Mouse (Mus musculus): ENCODE data around the gene Gal3st1. TPM values are rescaled to one million over a fixed set of nuclear protein-coding genes. Genes with fewer than 3 reads are reported as not detected.
A peak's percentile ranks its signal among the peaks of the same experiment; 100 is the strongest.

Gal3st1 gene
- polyA plus RNA-seq, 1 experiment from 2014 or later = 11.3 TPM

- no peak for ATAC-seq
- Histone ChIP-seq H3K9ac (ENCODE audit: low read depth, low read length) (no peak within 1 kb of the TSS), H3K4me3 (ENCODE audit: low read length) (no peak within 1 kb of the TSS), H3K9me3 (ENCODE audit: control insufficient read depth, low read length) (no peaks in the 10 kb centered on the region), H3K4me1 (ENCODE audit: control insufficient read depth, insufficient read depth, low read depth, low read length) (no peaks in the 10 kb centered on the region), H3K4me2 (ENCODE audit: low read length) (no peak within 1 kb of the TSS), H3K27me3 (replicated peaks; ENCODE audit: control insufficient read depth, insufficient read depth, low read length) (no peaks in the 10 kb centered on the region), H3K27ac (ENCODE audit: low read depth, low read length) (no peak within 1 kb of the TSS), H3K36me3 (ENCODE audit: control insufficient read depth, insufficient read depth, low read length) (peaks cover 59% of the 10 kb centered on the region)
- WGBS = 96% methylated on average over 6 of the region's 6 CpGs
Measured at GRCm38 (mm10) chr11:3976678-3977077, 6.8 kb upstream of the Gal3st1 start, which contains the start of gene 4930556J24Rik. TSS of gene 4930556J24Rik (minus strand) at chr11:3976778.

GRCm38 (mm10) chr11:3978421-3978820 lies 5.0 kb upstream of the Gal3st1 start:
- whole genome bisulfite sequencing = 95% methylated on average over 5 of the region's 5 CpGs
- Histone ChIP-seq H3K27ac (ENCODE audit: low read depth, low read length) (no peak overlapping the region), H3K9ac (ENCODE audit: low read depth, low read length) (no peak overlapping the region), H3K36me3 (ENCODE audit: control insufficient read depth, insufficient read depth, low read length) (peaks cover 48% of the 10 kb centered on the region), H3K27me3 (replicated peaks; ENCODE audit: control insufficient read depth, insufficient read depth, low read length) (no peaks in the 10 kb centered on the region), H3K4me1 (ENCODE audit: control insufficient read depth, insufficient read depth, low read depth, low read length) (peaks cover 5% of the 10 kb centered on the region; the same call in 1 of the 2 replicates), H3K4me2 (ENCODE audit: low read length) (no peak overlapping the region), H3K4me3 (ENCODE audit: low read length) (no peak overlapping the region), H3K9me3 (ENCODE audit: control insufficient read depth, low read length) (no peaks in the 10 kb centered on the region)
- no peak for ATAC-seq

GRCm38 (mm10) chr11:3981536-3981935 lies 1.9 kb upstream of the Gal3st1 start:
- no peak overlapping the region for H3K4me3 ChIP-seq (ENCODE audit: low read length)
- H3K4me2 ChIP-seq (ENCODE audit: low read length) = no peak overlapping the region
- H3K9me3 ChIP-seq (ENCODE audit: control insufficient read depth, low read length) = no peaks in the 10 kb centered on the region
- H3K27ac ChIP-seq (ENCODE audit: low read depth, low read length) = no peak overlapping the region
- WGBS = 75% methylated on average over 6 of the region's 6 CpGs
- H3K36me3 ChIP-seq (ENCODE audit: control insufficient read depth, insufficient read depth, low read length) = peaks cover 26% of the 10 kb centered on the region
- H3K9ac ChIP-seq (ENCODE audit: low read depth, low read length) = no peak overlapping the region
- no peak for ATAC-seq
- H3K4me1 ChIP-seq (ENCODE audit: control insufficient read depth, insufficient read depth, low read depth, low read length) = peaks cover 11% of the 10 kb centered on the region; the same call in 1 of the 2 replicates
- H3K27me3 ChIP-seq (replicated peaks; ENCODE audit: control insufficient read depth, insufficient read depth, low read length) = no peaks in the 10 kb centered on the region

- ATAC-seq = no peak; the same call in 1 of the 2 replicates
- Histone ChIP-seq H3K36me3 (ENCODE audit: control insufficient read depth, insufficient read depth, low read length) (peaks cover 18% of the 10 kb centered on the region), H3K4me2 (ENCODE audit: low read length) (peak overlapping the region; percentile 77), H3K27ac (ENCODE audit: low read depth, low read length) (peak overlapping the region; percentile 54; the same call in 1 of the 2 replicates), H3K4me3 (ENCODE audit: low read length) (peak overlapping the region; percentile 47; the same call in 1 of the 2 replicates), H3K27me3 (replicated peaks; ENCODE audit: control insufficient read depth, insufficient read depth, low read length) (no peaks in the 10 kb centered on the region), H3K4me1 (ENCODE audit: control insufficient read depth, insufficient read depth, low read depth, low read length) (peaks cover 11% of the 10 kb centered on the region; the same call in 1 of the 2 replicates), H3K9ac (ENCODE audit: low read depth, low read length) (no peak overlapping the region), H3K9me3 (ENCODE audit: control insufficient read depth, low read length) (no peaks in the 10 kb centered on the region)
- 53% methylated on average over 7 of the region's 7 CpGs for WGBS
Measured at GRCm38 (mm10) chr11:3982275-3983209, 894 bp upstream of the Gal3st1 start.

GRCm38 (mm10) chr11:3983863-3984745 lies 668 bp downstream of the Gal3st1 start:
- no peak overlapping the region; the same call in 1 of the 2 replicates for H3K27ac ChIP-seq (ENCODE audit: low read depth, low read length)
- WGBS = 12% methylated on average over 15 of the region's 15 CpGs
- peak overlapping the region; percentile 65 for H3K9ac ChIP-seq (ENCODE audit: low read depth, low read length)
- no peaks in the 10 kb centered on the region for H3K27me3 ChIP-seq (replicated peaks; ENCODE audit: control insufficient read depth, insufficient read depth, low read length)
- H3K4me2 ChIP-seq (ENCODE audit: low read length) = peak overlapping the region; percentile 77
- no peaks in the 10 kb centered on the region for H3K9me3 ChIP-seq (ENCODE audit: control insufficient read depth, low read length)
- H3K4me3 ChIP-seq (ENCODE audit: low read length) = peak overlapping the region; percentile 47
- peak; percentile 66 for ATAC-seq
- peaks cover 11% of the 10 kb centered on the region; the same call in 1 of the 2 replicates for H3K4me1 ChIP-seq (ENCODE audit: control insufficient read depth, insufficient read depth, low read depth, low read length)
- peaks cover 10% of the 10 kb centered on the region for H3K36me3 ChIP-seq (ENCODE audit: control insufficient read depth, insufficient read depth, low read length)

- WGBS = 48% methylated on average over 3 of the region's 3 CpGs
- ATAC-seq = no peak
- no peaks in the 10 kb centered on the region for H3K4me1 ChIP-seq (ENCODE audit: control insufficient read depth, insufficient read depth, low read depth, low read length)
- H3K36me3 ChIP-seq (ENCODE audit: control insufficient read depth, insufficient read depth, low read length) = no peaks in the 10 kb centered on the region
- H3K27me3 ChIP-seq (replicated peaks; ENCODE audit: control insufficient read depth, insufficient read depth, low read length) = no peaks in the 10 kb centered on the region; the same call in 1 of the 2 replicates
- no peak overlapping the region for H3K9ac ChIP-seq (ENCODE audit: low read depth, low read length)
- no peak overlapping the region for H3K4me3 ChIP-seq (ENCODE audit: low read length)
- no peak overlapping the region for H3K4me2 ChIP-seq (ENCODE audit: low read length)
- H3K27ac ChIP-seq (ENCODE audit: low read depth, low read length) = no peak overlapping the region
- no peaks in the 10 kb centered on the region for H3K9me3 ChIP-seq (ENCODE audit: control insufficient read depth, low read length)
Measured at GRCm38 (mm10) chr11:3989748-3990147, 6.3 kb downstream of the Gal3st1 start.

- H3K4me3 ChIP-seq (ENCODE audit: low read length) = no peak overlapping the region
- H3K27ac ChIP-seq (ENCODE audit: low read depth, low read length) = no peak overlapping the region
- ATAC-seq = no peak
- peaks cover 16% of the 10 kb centered on the region for H3K27me3 ChIP-seq (replicated peaks; ENCODE audit: control insufficient read depth, insufficient read depth, low read length)
- WGBS = 78% methylated on average over 6 of the region's 6 CpGs
- no peaks in the 10 kb centered on the region for H3K9me3 ChIP-seq (ENCODE audit: control insufficient read depth, low read length)
- peaks cover 4% of the 10 kb centered on the region for H3K4me1 ChIP-seq (ENCODE audit: control insufficient read depth, insufficient read depth, low read depth, low read length)
- no peak overlapping the region for H3K4me2 ChIP-seq (ENCODE audit: low read length)
- H3K36me3 ChIP-seq (ENCODE audit: control insufficient read depth, insufficient read depth, low read length) = no peaks in the 10 kb centered on the region
- H3K9ac ChIP-seq (ENCODE audit: low read depth, low read length) = no peak overlapping the region
Measured at GRCm38 (mm10) chr11:3993132-3993531, 9.7 kb downstream of the Gal3st1 start.

GRCm38 (mm10) chr11:3993914-3994313 lies 10.5 kb downstream of the Gal3st1 start:
- WGBS = 87% methylated on average over 6 of the region's 6 CpGs
- Histone ChIP-seq H3K4me1 (ENCODE audit: control insufficient read depth, insufficient read depth, low read depth, low read length) (peaks cover 7% of the 10 kb centered on the region), H3K9me3 (ENCODE audit: control insufficient read depth, low read length) (no peaks in the 10 kb centered on the region), H3K9ac (ENCODE audit: low read depth, low read length) (no peak overlapping the region), H3K4me2 (ENCODE audit: low read length) (no peak overlapping the region), H3K27me3 (replicated peaks; ENCODE audit: control insufficient read depth, insufficient read depth, low read length) (peaks cover 22% of the 10 kb centered on the region), H3K36me3 (ENCODE audit: control insufficient read depth, insufficient read depth, low read length) (no peaks in the 10 kb centered on the region), H3K4me3 (ENCODE audit: low read length) (no peak overlapping the region), H3K27ac (ENCODE audit: low read depth, low read length) (no peak overlapping the region)
- ATAC-seq = no peak
